Mouse (Mus musculus): ENCODE data around the gene Batf.

The Batf gene

DNA sequence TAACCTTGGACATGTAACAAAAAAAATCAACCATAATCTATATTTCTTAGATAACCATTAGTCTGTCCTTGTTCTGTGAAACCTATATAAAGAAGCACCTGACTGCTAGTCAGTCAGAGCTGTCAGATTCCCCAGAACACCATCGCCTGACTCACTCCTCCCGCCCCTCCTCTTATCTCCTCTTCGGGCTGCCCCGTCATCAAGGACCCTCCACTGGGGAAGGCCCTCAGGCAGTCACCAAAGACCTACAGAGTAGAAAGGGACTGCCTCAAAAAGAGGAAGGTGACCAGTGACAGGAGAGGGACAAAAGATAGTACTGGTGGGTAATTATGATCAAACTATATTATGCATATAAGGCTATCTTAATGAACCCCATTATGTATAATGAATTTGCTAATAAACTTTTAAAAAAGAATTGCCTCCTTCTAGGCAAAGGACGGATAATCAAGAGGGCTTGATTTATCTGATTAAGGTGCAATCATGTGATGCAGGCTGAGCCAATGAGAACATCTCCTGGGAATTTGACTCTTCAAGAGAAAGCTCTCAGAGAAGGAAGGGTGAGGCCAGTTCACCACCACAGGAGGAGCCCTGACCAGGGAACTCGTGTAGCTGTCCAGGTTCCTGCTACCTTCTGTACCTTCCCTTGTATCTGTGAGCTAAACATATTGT lies 40.4 kb downstream of the Batf start:
- CTCF ChIA-PET, result no interaction called here

DNA sequence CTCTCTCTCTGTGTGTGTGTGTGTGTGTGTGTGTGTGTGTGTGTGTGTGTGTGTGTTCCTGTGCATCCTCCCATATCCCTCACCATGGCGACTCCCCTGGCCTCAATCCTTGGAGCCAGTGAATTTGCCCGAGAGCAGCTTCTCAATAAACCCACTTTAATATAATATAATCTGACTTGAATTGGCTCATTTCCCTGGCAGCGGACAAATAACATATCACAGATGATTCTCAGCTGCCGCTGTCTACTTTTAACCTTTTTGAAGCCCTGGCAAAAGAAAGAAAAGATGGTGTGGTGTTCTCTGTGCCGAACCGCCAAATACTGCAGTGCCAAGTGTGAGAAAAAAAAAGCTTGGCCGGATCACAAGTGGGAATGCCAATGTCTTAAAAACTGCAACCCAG lies 41.7 kb downstream of the Batf start:
- CTCF ChIA-PET, result interaction anchor here (0.6 to 0.7 kb wide), 2 partner anchors 27 to 456 kb away, joined by 5 read pairs; no protein-coding TSS in a partner anchor

DNA sequence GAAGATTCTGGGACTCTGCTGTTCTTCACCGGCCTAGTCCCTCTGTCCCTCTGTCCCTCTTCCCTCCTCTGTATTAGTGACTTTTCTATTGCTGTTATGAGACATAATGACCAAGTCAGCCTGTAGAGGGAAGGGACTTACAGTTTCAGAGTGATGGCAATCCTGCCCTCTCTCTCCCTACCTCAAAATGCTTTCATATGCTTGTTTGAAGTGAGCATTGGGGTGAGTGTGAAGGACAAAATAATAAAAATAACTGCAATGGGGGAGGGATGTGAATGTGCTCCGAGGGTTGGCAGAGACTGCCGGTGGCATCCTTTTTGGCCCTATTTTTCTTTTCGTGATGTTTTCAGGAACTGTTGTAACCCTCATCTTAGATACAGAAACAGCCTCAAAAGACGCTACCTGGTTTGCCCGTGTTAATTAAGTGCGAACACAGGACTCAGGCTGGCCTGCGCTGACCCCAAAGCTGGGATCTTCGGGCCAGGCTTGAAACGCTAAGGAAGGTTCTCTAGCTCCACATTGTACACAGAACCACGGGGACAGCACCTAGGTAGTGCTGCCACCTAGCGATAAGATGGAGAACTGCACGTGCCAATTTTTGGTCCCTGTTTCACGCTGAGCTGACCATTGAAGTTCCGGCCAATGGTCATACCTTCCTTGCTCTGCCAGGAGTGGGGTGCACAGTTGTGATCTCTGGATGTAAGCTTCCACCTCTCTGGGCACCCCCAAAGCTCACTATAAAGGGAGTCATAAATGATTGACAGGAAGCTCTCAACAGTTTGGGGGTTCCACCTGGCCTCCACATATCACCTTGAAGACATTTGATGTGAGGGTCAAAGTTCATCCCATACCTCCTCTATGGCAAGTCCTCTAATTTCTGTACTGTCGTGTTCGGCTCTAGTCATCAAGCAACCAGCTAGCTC lies 42.8 kb downstream of the Batf start:
- CTCF ChIA-PET, result interaction anchor here (1.1 to 1.6 kb wide), 2 partner anchors 15 to 43 kb away, joined by 4 to 16 read pairs; partner anchors contain the start of gene Batf

DNA sequence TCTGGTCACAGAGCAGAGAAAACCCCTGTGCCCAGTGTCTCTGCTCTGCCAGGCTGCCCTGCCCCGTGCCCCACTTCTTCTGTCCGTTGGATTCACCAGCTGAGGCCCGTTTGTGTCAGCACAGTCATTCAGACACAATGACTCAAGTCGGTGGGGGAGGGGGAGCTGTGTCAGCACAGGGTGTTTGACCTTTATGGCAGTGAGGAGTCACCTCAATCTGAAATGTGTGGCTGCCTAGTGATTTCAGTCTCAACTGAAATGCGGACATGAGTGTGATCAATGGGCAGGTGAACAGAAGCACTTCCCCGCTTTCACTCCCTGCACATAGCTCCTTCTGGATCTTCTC lies 43.4 kb downstream of the Batf start:
- CTCF ChIA-PET, result interaction anchor here (0.6 to 1.6 kb wide), 3 partner anchors 16 to 198 kb away, joined by 3 to 16 read pairs (median 4); partner anchors contain the start of gene Batf

DNA sequence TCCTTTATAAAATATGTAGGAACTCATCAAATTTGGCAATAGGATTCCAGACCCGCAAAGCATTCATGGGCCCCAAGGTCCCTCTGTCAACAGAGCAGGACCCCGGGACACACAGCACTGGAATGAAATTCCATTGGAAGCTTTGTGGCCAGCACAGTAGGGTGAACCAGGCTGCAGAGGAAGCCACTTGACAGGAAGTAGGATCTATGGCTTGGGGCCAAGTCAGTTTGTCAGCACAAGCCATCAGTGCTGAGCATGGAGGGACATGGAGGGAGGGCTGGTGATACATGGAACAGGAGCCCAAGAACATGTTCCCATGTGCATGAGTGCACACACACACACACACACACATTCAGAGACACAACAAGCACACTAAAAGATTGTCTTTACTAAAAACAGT lies 49.7 kb downstream of the Batf start:
- CTCF ChIA-PET, result no interaction called here

DNA sequence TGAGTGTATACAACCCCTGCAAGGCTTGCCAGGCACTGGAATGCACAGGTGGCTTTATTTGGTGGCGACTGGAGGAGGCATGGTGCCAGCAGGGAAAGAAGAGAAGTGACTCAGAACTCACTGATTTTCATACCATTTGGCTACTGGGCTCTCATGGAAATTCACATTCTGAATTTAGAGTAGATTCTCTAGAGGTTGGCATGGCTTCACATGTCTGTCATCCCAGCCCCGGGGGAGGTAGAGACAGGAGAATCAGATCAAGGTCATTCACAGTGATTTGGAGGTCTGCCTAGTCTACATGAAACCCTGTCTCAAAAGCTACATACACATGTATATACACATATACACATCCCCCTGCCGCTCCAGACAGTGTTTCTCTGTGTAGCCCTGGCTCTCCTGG lies 50.5 kb downstream of the Batf start:
- CTCF ChIA-PET, result no interaction called here

DNA sequence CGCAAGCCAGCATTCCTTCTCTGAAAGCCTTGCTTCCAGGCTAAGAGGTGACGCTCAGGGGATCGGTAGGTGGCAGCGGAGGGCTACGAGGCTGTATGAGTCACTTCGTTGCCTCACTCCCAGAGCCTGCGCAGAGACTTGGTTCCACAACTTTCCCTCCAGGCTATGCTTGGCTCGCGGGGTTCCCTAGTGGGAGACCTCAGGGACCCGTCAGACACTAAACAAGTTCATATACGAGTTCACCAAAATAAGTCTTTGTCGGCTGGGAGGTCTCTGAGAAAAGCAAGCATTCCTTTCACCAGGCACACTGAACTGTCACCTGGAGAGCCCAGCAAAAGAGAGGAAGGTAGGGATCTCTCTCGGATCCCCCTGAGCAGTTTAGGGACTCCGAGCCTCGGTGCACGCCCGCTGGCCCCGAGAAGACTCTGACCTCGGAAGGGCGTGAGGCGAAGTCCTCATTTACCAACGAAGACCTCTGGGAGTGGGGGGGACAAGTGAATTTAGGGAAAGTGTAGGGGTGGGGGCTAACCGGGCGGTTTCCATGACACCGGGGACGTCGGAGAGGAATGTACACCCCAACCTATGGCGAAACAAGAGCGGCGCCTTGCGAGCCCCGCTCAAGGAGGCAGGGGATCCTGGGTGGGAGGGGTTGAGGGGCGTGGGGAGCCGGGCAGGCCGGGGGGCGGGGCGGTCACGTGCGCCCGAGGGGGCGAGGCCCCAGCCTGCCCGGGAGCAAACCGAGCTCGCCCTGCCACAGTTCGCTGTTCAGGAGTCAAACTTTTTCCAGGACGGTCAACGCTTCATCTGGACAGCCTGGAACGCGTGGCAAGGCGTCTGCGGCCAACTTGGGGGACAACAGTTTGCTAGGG lies 59.6 kb downstream of the Batf start, which contains the start of gene Flvcr2:
Gene Flvcr2 (plus strand): TSS at position 713 of the 869 bp plus-strand sequence.
- CTCF ChIA-PET, result no interaction called here

DNA sequence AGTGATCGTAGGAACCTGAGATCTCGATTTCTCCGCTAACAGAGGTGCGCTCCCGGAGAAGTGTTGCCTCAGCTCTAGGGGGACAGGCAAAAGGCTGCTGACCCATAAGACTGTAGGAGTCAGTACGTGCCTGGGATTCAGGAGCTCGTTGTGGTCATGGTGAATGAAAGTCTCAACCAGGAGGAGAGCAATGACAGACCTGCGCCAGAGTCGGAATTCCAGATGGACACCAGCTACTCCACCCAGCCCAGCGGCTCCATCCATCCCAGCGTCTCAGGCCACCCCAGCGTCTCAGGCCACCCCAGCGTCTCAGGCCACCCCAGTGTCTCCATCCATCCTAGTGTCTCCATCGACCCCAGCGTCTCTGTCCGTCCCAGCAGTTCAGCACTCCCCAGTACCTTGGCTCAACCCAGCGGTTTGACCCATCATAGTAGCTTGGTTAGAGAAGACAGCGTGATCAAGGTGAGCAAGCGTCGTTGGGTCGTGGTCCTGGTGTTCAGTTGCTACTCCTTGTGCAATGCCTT lies 60.3 kb downstream of the Batf start:
- CTCF ChIA-PET, result interaction anchor here (0.5 kb wide), 1 partner anchor 665 kb away, joined by 6 read pairs; no protein-coding TSS in a partner anchor

DNA sequence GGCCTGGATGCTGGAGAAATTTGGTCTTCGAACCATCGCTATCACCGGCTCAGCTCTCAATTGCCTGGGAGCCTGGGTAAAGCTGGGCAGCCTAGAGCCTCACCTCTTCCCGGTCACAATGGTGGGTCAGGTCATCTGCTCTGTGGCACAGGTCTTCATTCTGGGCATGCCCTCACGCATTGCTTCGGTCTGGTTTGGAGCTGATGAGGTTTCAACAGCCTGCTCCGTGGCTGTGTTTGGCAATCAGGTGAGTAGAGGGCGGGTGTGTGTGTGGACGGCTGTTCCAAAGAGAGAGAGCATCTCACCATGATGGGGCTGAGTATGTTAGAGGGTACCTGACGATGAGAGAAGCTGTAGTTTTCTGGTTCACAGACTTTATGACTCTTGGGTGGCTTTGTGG lies 60.9 kb downstream of the Batf start:
- CTCF ChIA-PET, result interaction anchor here (0.5 kb wide), 1 partner anchor 665 kb away, joined by 6 read pairs; no protein-coding TSS in a partner anchor

DNA sequence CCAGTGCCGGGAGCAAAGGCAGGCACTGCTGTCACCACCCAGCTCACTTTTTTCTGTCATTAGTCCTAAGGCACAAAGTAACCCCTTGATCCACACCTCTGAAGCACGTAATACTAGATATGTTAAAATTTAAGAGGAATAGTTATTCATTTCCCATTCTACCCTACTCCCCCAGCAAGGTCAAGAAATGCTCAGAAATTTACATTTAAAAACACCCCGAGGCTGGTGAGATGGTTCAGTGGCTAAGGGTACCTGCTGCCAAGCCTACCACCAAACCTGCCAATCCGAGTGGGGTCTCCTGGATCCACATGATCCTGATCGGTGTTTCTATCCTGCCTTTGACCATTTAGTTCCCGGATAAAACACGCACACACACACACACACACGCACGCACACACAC lies 63.4 kb downstream of the Batf start:
- CTCF ChIA-PET, result no interaction called here

DNA sequence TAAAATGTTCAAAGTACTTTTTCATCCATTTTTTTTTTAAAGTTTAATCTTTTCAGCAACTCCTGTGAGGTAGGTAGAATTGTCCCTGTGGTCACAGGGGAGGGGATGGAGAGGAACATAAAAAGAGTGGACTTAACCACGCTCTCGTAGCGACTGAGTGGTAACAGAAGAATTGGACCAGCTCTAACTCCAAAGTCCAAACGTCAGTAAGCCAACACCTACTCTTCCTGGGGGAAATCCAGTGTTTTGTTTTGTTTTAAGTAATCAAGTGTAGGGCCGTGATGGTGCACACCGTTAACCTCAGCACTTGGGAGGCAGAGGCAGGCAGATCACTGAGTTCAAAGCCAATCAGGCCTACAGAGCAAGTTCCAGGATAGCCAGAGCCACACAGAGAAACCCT lies 65.6 kb downstream of the Batf start:
- CTCF ChIA-PET, result interaction anchor here (0.5 kb wide), 1 partner anchor 1759 kb away, joined by 6 read pairs; no protein-coding TSS in a partner anchor

DNA sequence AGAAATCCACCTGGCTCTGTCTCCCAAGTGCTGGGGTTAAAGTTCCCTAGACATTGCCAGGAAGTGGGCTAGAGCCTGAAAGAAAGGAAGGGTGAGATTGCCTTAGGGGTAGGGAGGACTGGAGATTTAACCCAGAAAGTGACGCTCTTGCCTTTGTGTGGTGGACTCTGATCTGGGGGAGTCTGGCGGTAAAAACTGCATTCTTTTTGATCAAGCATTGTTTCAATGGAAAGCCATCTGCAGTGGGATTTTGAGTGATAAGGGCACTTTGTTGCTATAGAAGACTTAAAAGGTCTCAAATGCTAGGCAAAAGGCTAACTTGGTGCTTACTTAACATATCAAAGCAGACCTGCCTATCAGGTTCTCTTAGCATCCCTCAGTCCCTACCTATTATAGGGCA lies 66.8 kb downstream of the Batf start:
- CTCF ChIA-PET, result no interaction called here

DNA sequence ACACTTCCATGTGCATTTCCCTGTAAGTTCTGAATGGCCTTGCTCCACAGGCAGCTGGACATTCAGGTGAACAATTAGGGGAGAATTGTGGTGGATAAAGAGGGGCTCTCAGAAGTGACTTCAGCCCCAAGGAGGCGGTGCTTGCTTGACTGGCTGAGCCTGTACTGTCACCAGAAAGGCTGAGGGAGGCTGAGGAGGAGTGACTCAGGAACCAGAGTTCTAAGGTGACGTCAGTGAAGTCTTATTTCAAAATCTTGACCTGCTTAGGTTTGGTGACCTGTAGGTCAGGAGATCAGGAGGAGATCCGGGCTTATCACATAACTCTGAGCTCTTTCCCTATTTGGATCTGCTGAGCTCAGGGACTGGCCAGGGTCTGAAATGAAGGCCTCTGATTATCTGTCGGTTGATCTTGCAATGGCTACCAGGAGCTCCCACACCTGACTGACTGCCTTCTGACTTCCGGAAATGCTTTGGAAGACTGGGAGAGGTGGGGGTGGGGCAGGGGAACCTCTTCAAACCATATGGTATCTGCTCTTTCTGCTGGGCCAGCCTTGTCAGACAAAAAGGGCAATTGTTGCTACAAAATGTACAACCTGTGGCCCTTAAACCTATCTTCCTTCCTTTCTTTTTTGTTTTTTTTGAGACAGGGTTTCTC lies 68.3 kb downstream of the Batf start:
- CTCF ChIA-PET, result no interaction called here

DNA sequence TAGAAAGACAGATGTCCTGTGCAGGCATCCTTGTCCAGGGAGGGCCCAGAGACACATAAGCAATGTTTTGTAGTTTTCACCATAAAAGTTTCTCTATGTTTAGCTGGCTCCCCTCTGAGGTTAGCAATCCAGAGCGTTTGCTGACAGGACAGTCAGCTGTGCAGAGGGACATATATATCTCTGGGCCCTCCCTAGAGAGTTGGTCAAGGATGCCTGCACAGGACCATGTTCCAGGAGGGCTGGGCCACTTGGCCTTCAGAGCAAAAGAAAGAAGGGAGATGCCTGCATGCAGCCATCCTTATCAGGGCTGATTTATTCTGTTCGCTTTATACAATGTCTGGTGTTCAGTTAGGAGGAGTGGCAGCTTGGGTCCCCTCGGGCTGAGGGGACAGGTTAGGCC lies 70.0 kb downstream of the Batf start:
- CTCF ChIA-PET, result no interaction called here

DNA sequence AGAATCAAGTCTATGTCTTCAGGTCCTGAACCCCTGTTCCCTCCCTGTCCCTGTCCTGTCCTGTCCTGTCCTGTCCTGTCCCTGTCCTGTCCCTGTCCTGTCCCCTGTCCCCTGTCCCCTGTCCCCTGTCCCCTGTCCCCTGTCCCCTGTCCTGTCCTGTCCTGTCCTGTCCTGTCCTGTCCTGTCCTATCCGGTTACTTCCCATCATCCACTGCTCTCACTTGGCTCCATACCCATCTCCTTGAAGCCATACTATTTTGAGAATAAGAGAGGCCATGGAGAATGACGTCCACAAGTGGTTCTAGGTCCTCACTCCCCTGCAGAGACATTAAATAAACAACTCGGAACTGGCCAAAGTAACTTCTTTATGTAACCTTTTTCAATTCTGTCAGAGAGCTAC lies 70.6 kb downstream of the Batf start:
- CTCF ChIA-PET, result no interaction called here
